Mouse (Mus musculus) cerebellum, adult 2 months (tissue): ENCODE measurements around the gene Akap2. TPM values are rescaled to one million over a fixed set of nuclear protein-coding genes. Genes with fewer than 3 reads are reported as not detected.
A peak's percentile ranks its signal among the peaks of the same experiment; 100 is the strongest.

ENCODE experiments used
- DNase-seq, 2 experiments: peaks; one replicate each; pipeline ENCODE4 v3.0.0; 2021
- H3K27ac ChIP-seq: fragments of 200-500 bp; 2 replicates; pipeline ENCODE4 v1.5.1; 2012; ENCODE audit warnings: low read length, control low read depth, inconsistent platforms; ENCODE audit not compliant: insufficient read depth
- H3K27me3 ChIP-seq: fragments of 200-500 bp; 2 replicates; pipeline ENCODE4 v1.6.1; 2012; ENCODE audit warnings: inconsistent platforms, mild to moderate bottlenecking, low read length, moderate library complexity; ENCODE audit not compliant: control insufficient read depth, insufficient read depth
- H3K4me1 ChIP-seq: fragments of 200-500 bp; 2 replicates; pipeline ENCODE4 v1.6.1; 2011; ENCODE audit warnings: low read length; ENCODE audit not compliant: control insufficient read depth, insufficient read depth
- H3K4me3 ChIP-seq: fragments of 200-500 bp; replicated peaks from 2 replicates; pipeline ENCODE3; 2011; ENCODE audit warnings: mild to moderate bottlenecking, low read depth, low read length, control low read depth; ENCODE audit not compliant: insufficient read depth
- CTCF ChIP-seq: fragments of 200-500 bp; IDR thresholded peaks from 2 replicates; pipeline ENCODE4 v1.5.1; 2011; ENCODE audit warnings: low read depth, mild to moderate bottlenecking, control low read depth, low read length, moderate library complexity, borderline replicate concordance; ENCODE audit not compliant: insufficient read depth
- POLR2A ChIP-seq: fragments of 200-500 bp; IDR thresholded peaks from 2 replicates; pipeline ENCODE4 v1.6.1; 2011; ENCODE audit warnings: low read length, control low read depth, borderline replicate concordance; ENCODE audit not compliant: insufficient read depth
- WGBS: fragments of 180-500 bp; shearing (Covaris S2); methylation state at CpG from one replicate; pipeline ENCODE4 v1.1.7; 2018; 5-methylcytosine and 5-hydroxymethylcytosine counted together
- polyA plus RNA-seq: library from polyadenylated mRNA; depleted of rRNA; stranded (reverse); fragments of >200 nt; gene quantifications from 2 replicates; pipeline ENCODE4 v1.2.3, GENCODE M21; 2012

Gene Akap2
- polyA plus RNA-seq, 1 experiment, result 33.6 TPM

- WGBS, result 69% methylated on average over 1 of the region's 1 CpGs
- no peak overlapping the region for H3K4me3 ChIP-seq
- H3K27ac ChIP-seq, result peak overlapping the region; percentile 36; the same call in 1 of the 2 replicates
- TF ChIP-seq CTCF (no peak), POLR2A (no peak)
- H3K4me1 ChIP-seq, result no peaks in the 10 kb centered on the region
- no peak for DNase-seq
- no peaks in the 10 kb centered on the region; the same call in 1 of the 2 replicates for H3K27me3 ChIP-seq
Measured at GRCm38 (mm10) chr4:57812075-57812474, 94.6 kb downstream of the Akap2 start.

- Histone ChIP-seq H3K4me1 (no peaks in the 10 kb centered on the region), H3K27ac (no peak overlapping the region), H3K4me3 (no peak overlapping the region), H3K27me3 (no peaks in the 10 kb centered on the region; the same call in 1 of the 2 replicates)
- 30% methylated on average over 7 of the region's 7 CpGs for WGBS
- DNase-seq, result no peak
- TF ChIP-seq POLR2A (no peak), CTCF (no peak)
Measured at GRCm38 (mm10) chr4:57812916-57813575, 95.6 kb downstream of the Akap2 start.

GRCm38 (mm10) chr4:57813576-57813945, 96.1 kb downstream of the Akap2 start:
- Histone ChIP-seq H3K27me3 (no peaks in the 10 kb centered on the region; the same call in 1 of the 2 replicates), H3K4me3 (no peak overlapping the region), H3K27ac (no peak overlapping the region), H3K4me1 (no peaks in the 10 kb centered on the region)
- 57% methylated on average over 4 of the region's 4 CpGs for WGBS
- TF ChIP-seq POLR2A (no peak), CTCF (no peak)
- DNase-seq, result no peak

GRCm38 (mm10) chr4:57815355-57815754, 97.9 kb downstream of the Akap2 start:
- DNase-seq, result no peak
- no peaks in the 10 kb centered on the region for H3K4me1 ChIP-seq
- H3K27ac ChIP-seq, result no peak overlapping the region
- TF ChIP-seq POLR2A (no peak), CTCF (no peak)
- no peak overlapping the region for H3K4me3 ChIP-seq
- WGBS, result 94% methylated on average over 2 of the region's 2 CpGs
- H3K27me3 ChIP-seq, result no peaks in the 10 kb centered on the region; the same call in 1 of the 2 replicates

GRCm38 (mm10) chr4:57816146-57816545, 98.7 kb downstream of the Akap2 start:
- TF ChIP-seq POLR2A (no peak), CTCF (no peak)
- Histone ChIP-seq H3K27me3 (no peaks in the 10 kb centered on the region; the same call in 1 of the 2 replicates), H3K4me1 (no peaks in the 10 kb centered on the region), H3K4me3 (no peak overlapping the region), H3K27ac (no peak overlapping the region)
- 83% methylated on average over 8 of the region's 8 CpGs for WGBS
- DNase-seq, result no peak

- 93% methylated on average over 24 of the region's 24 CpGs for WGBS
- Histone ChIP-seq H3K4me3 (no peak overlapping the region), H3K27me3 (no peaks in the 10 kb centered on the region), H3K27ac (no peak overlapping the region), H3K4me1 (no peaks in the 10 kb centered on the region)
- TF ChIP-seq CTCF, result no peak
- no peak for TF ChIP-seq POLR2A
- DNase-seq, result no peak
Measured at GRCm38 (mm10) chr4:57820839-57821374, 103.5 kb downstream of the Akap2 start.

- H3K27me3 ChIP-seq, result no peaks in the 10 kb centered on the region
- no peaks in the 10 kb centered on the region for H3K4me1 ChIP-seq
- TF ChIP-seq POLR2A (no peak), CTCF (no peak)
- no peak for DNase-seq
- no peak overlapping the region for H3K27ac ChIP-seq
- 8% methylated on average over 11 of the region's 11 CpGs for WGBS
- H3K4me3 ChIP-seq, result peak overlapping the region; percentile 3
Measured at GRCm38 (mm10) chr4:57821556-57822356, 104.3 kb downstream of the Akap2 start.
